Mouse (Mus musculus) stomach, postnatal 0 days (tissue): ENCODE results near the gene Snx11.

Source experiments
- CTCF ChIP-seq: IDR thresholded peaks from 2 replicates; pipeline ENCODE4 v1.5.1; 2016; ENCODE audit warnings: antibody characterized with exemption, low read depth, mild to moderate bottlenecking, moderate library complexity
- EP300 ChIP-seq: optimal IDR thresholded peaks from 2 replicates; pipeline ENCODE3; 2016; ENCODE audit warnings: antibody characterized with exemption

DNA sequence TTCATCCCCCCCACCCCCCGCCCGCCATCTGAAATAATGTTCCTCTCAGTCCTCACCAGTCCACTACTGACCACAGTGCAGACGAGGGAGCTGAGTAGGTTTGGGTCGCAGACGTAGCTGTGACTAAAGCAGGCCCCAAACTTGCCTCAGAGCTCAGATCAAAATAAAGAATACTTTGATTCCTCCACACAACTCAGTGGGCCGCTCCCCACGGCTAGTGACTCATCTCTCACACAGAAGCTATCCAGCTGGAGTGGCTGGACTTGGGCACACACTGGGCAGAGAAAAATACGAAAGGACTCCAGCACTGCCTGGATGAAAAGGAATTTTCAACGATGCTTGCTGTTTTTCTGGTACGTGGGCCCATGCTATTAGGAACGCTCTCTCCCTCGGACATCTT is 10.8 kb downstream of the Snx11 start:
- TF ChIP-seq CTCF: no peak
- TF ChIP-seq EP300: no peak
